Mouse (Mus musculus): ENCODE measurements around the gene Rbm20. TPM values are rescaled to one million over a fixed set of nuclear protein-coding genes. Genes with fewer than 3 reads are reported as not detected.
A peak's percentile ranks its signal among the peaks of the same experiment; 100 is the strongest.

The Rbm20 gene
- polyA plus RNA-seq, 1 experiment from 2014 or later: 2.5 TPM

- ATAC-seq (ENCODE audit: low FRiP score, low TSS enrichment) (peak; percentile 55), DNase-seq (ENCODE audit: low spot score) (peak; percentile 80)
- H3K4me1 ChIP-seq (replicated peaks; ENCODE audit: control insufficient read depth, insufficient read depth): peaks cover 25% of the 10 kb centered on the region
- H3K9ac ChIP-seq (ENCODE audit: low read length): no peak overlapping the region
- H3K27ac ChIP-seq (replicated peaks): peak overlapping the region; percentile 87
- H3K27me3 ChIP-seq (ENCODE audit: control insufficient read depth, insufficient read depth, low read length): no peaks in the 10 kb centered on the region
- no peak overlapping the region; the same call in 1 of the 2 replicates for H3K4me2 ChIP-seq (replicated peaks; ENCODE audit: low read depth)
- H3K4me3 ChIP-seq (ENCODE audit: low read depth, low read length): no peak overlapping the region
- no peak for TF ChIP-seq CTCF (IDR thresholded peaks at IDR 0.05; ENCODE audit: low read depth)
- no peak for TF ChIP-seq EP300 (optimal IDR thresholded peaks at IDR 0.05)
- WGBS: 23% methylated on average over 15 of the region's 15 CpGs
- H3K9me3 ChIP-seq (ENCODE audit: control insufficient read depth, low read length): no peaks in the 10 kb centered on the region
- H3K36me3 ChIP-seq (ENCODE audit: control insufficient read depth, insufficient read depth, low read length): no peaks in the 10 kb centered on the region
Measured at GRCm38 (mm10) chr19:53852699-53853451, 175.8 kb downstream of the Rbm20 start.

GRCm38 (mm10) chr19:53854978-53855377 is 177.9 kb downstream of the Rbm20 start:
- H3K36me3 ChIP-seq (ENCODE audit: control insufficient read depth, insufficient read depth, low read length): no peaks in the 10 kb centered on the region
- DNase-seq (ENCODE audit: low spot score) (peak; percentile 65), ATAC-seq (ENCODE audit: low FRiP score, low TSS enrichment) (0 out of 2 replicates have a peak, but pooled peaks have one; percentile 34)
- H3K4me3 ChIP-seq (ENCODE audit: low read depth, low read length): no peak overlapping the region
- WGBS: 46% methylated on average over 4 of the region's 4 CpGs
- TF ChIP-seq CTCF (IDR thresholded peaks at IDR 0.05; ENCODE audit: low read depth) (no peak), EP300 (optimal IDR thresholded peaks at IDR 0.05) (no peak)
- H3K4me1 ChIP-seq (replicated peaks; ENCODE audit: control insufficient read depth, insufficient read depth): peaks cover 23% of the 10 kb centered on the region
- H3K27me3 ChIP-seq (ENCODE audit: control insufficient read depth, insufficient read depth, low read length): no peaks in the 10 kb centered on the region
- no peaks in the 10 kb centered on the region for H3K9me3 ChIP-seq (ENCODE audit: control insufficient read depth, low read length)
- peak overlapping the region; percentile 56 for H3K27ac ChIP-seq (replicated peaks)
- no peak overlapping the region for H3K4me2 ChIP-seq (replicated peaks; ENCODE audit: low read depth)
- no peak overlapping the region for H3K9ac ChIP-seq (ENCODE audit: low read length)

GRCm38 (mm10) chr19:53855781-53856180 is 178.7 kb downstream of the Rbm20 start:
- Histone ChIP-seq H3K9ac (ENCODE audit: low read length) (no peak overlapping the region), H3K4me1 (replicated peaks; ENCODE audit: control insufficient read depth, insufficient read depth) (peaks cover 19% of the 10 kb centered on the region), H3K4me3 (ENCODE audit: low read depth, low read length) (no peak overlapping the region), H3K9me3 (ENCODE audit: control insufficient read depth, low read length) (no peaks in the 10 kb centered on the region), H3K27ac (replicated peaks) (peak overlapping the region; percentile 41; the same call in 1 of the 2 replicates), H3K36me3 (ENCODE audit: control insufficient read depth, insufficient read depth, low read length) (no peaks in the 10 kb centered on the region), H3K4me2 (replicated peaks; ENCODE audit: low read depth) (no peak overlapping the region), H3K27me3 (ENCODE audit: control insufficient read depth, insufficient read depth, low read length) (no peaks in the 10 kb centered on the region)
- DNase-seq (ENCODE audit: low spot score) (no peak), ATAC-seq (ENCODE audit: low FRiP score, low TSS enrichment) (no peak)
- 63% methylated on average over 5 of the region's 5 CpGs for WGBS
- TF ChIP-seq CTCF (IDR thresholded peaks at IDR 0.05; ENCODE audit: low read depth) (no peak), EP300 (optimal IDR thresholded peaks at IDR 0.05) (no peak)

GRCm38 (mm10) chr19:53856794-53857193 is 179.7 kb downstream of the Rbm20 start:
- no peak for DNase-seq (ENCODE audit: low spot score)
- ATAC-seq (ENCODE audit: low FRiP score, low TSS enrichment): no peak
- Histone ChIP-seq H3K36me3 (ENCODE audit: control insufficient read depth, insufficient read depth, low read length) (no peaks in the 10 kb centered on the region), H3K27ac (replicated peaks) (no peak overlapping the region; the same call in 1 of the 2 replicates), H3K9ac (ENCODE audit: low read length) (no peak overlapping the region), H3K27me3 (ENCODE audit: control insufficient read depth, insufficient read depth, low read length) (no peaks in the 10 kb centered on the region), H3K4me3 (ENCODE audit: low read depth, low read length) (no peak overlapping the region), H3K4me2 (replicated peaks; ENCODE audit: low read depth) (no peak overlapping the region), H3K4me1 (replicated peaks; ENCODE audit: control insufficient read depth, insufficient read depth) (peaks cover 17% of the 10 kb centered on the region), H3K9me3 (ENCODE audit: control insufficient read depth, low read length) (no peaks in the 10 kb centered on the region)
- 60% methylated on average over 9 of the region's 9 CpGs for WGBS
- no peak for TF ChIP-seq CTCF (IDR thresholded peaks at IDR 0.05; ENCODE audit: low read depth)
- TF ChIP-seq EP300 (optimal IDR thresholded peaks at IDR 0.05): no peak

- DNase-seq (ENCODE audit: low spot score) (no peak), ATAC-seq (ENCODE audit: low FRiP score, low TSS enrichment) (no peak)
- Histone ChIP-seq H3K9me3 (ENCODE audit: control insufficient read depth, low read length) (no peaks in the 10 kb centered on the region), H3K27me3 (ENCODE audit: control insufficient read depth, insufficient read depth, low read length) (no peaks in the 10 kb centered on the region), H3K4me3 (ENCODE audit: low read depth, low read length) (no peak overlapping the region), H3K36me3 (ENCODE audit: control insufficient read depth, insufficient read depth, low read length) (no peaks in the 10 kb centered on the region), H3K9ac (ENCODE audit: low read length) (no peak overlapping the region), H3K4me2 (replicated peaks; ENCODE audit: low read depth) (no peak overlapping the region), H3K4me1 (replicated peaks; ENCODE audit: control insufficient read depth, insufficient read depth) (peaks cover 9% of the 10 kb centered on the region; the same call in 1 of the 2 replicates), H3K27ac (replicated peaks) (peak overlapping the region; percentile 36; the same call in 1 of the 2 replicates)
- 69% methylated on average over 6 of the region's 6 CpGs for whole genome bisulfite sequencing
- TF ChIP-seq CTCF (IDR thresholded peaks at IDR 0.05; ENCODE audit: low read depth) (no peak), EP300 (optimal IDR thresholded peaks at IDR 0.05) (no peak)
Measured at GRCm38 (mm10) chr19:53857962-53858361, 180.9 kb downstream of the Rbm20 start.

- DNase-seq (ENCODE audit: low spot score): peak; percentile 93
- TF ChIP-seq EP300 (optimal IDR thresholded peaks at IDR 0.05) (no peak), CTCF (IDR thresholded peaks at IDR 0.05; ENCODE audit: low read depth) (no peak)
- Histone ChIP-seq H3K36me3 (ENCODE audit: control insufficient read depth, insufficient read depth, low read length) (no peaks in the 10 kb centered on the region), H3K4me1 (replicated peaks; ENCODE audit: control insufficient read depth, insufficient read depth) (peaks cover 5% of the 10 kb centered on the region; the same call in 1 of the 2 replicates), H3K9ac (ENCODE audit: low read length) (no peak overlapping the region), H3K4me2 (replicated peaks; ENCODE audit: low read depth) (no peak overlapping the region; the same call in 1 of the 2 replicates), H3K27me3 (ENCODE audit: control insufficient read depth, insufficient read depth, low read length) (no peaks in the 10 kb centered on the region), H3K27ac (replicated peaks) (peak overlapping the region; percentile 78), H3K9me3 (ENCODE audit: control insufficient read depth, low read length) (no peaks in the 10 kb centered on the region), H3K4me3 (ENCODE audit: low read depth, low read length) (no peak overlapping the region)
- ATAC-seq (ENCODE audit: low FRiP score, low TSS enrichment): peak; percentile 89
- WGBS: 41% methylated on average over 9 of the region's 9 CpGs
Measured at GRCm38 (mm10) chr19:53859149-53859548, 182.0 kb downstream of the Rbm20 start.

Data from stomach, postnatal 0 days (tissue).